Mouse (Mus musculus): ENCODE data around the gene Slc6a20b. TPM values are rescaled to one million over a fixed set of nuclear protein-coding genes. Genes with fewer than 3 reads are reported as not detected.

Gene Slc6a20b
- polyA plus RNA-seq, 1 experiment, result 0.02 TPM

- Histone ChIP-seq H3K79me2 (ENCODE audit: control insufficient read depth, insufficient read depth) (no peaks in the 10 kb centered on the region), H3K36me3 (ENCODE audit: control insufficient read depth, insufficient read depth) (no peaks in the 10 kb centered on the region), H3ac (ENCODE audit: control insufficient read depth, insufficient read length, low read depth) (no peak overlapping the region), H3K79me3 (ENCODE audit: low read depth) (no peaks in the 10 kb centered on the region), H3K4me3 (ENCODE audit: insufficient read depth, poor library complexity, severe bottlenecking) (no peak overlapping the region), H3K27me3 (ENCODE audit: control insufficient read depth, insufficient read depth, insufficient read length) (no peaks in the 10 kb centered on the region)
- no peak for TF ChIP-seq USF1 (IDR thresholded peaks at IDR 0.05; ENCODE audit: low read depth)
- no peak for TF ChIP-seq MYOG (IDR thresholded peaks at IDR 0.05; ENCODE audit: control insufficient read depth, extremely low read depth, insufficient read length)
- no peak for TF ChIP-seq CTCF (IDR thresholded peaks at IDR 0.05; ENCODE audit: control insufficient read depth, insufficient read depth, insufficient read length)
- TF ChIP-seq MAX (IDR thresholded peaks at IDR 0.05), result no peak
- TF ChIP-seq FOSL1 (IDR thresholded peaks at IDR 0.05; ENCODE audit: insufficient read depth, low read length, poor library complexity, severe bottlenecking), result no peak
- TF ChIP-seq MYOD1 (IDR thresholded peaks at IDR 0.05; ENCODE audit: control insufficient read depth, insufficient read length, low read depth), result no peak
- TF ChIP-seq CEBPB (IDR thresholded peaks at IDR 0.05; ENCODE audit: low read depth), result no peak
Measured at GRCm38 (mm10) chr9:123620311-123621098, 11.9 kb downstream of the Slc6a20b start.

- no peaks in the 10 kb centered on the region for H3K36me3 ChIP-seq (ENCODE audit: control insufficient read depth, insufficient read depth)
- TF ChIP-seq MYOG (IDR thresholded peaks at IDR 0.05; ENCODE audit: control insufficient read depth, extremely low read depth, insufficient read length), result no peak
- no peak for TF ChIP-seq CEBPB (IDR thresholded peaks at IDR 0.05; ENCODE audit: low read depth)
- no peak for TF ChIP-seq USF1 (IDR thresholded peaks at IDR 0.05; ENCODE audit: low read depth)
- no peak overlapping the region for H3ac ChIP-seq (ENCODE audit: control insufficient read depth, insufficient read length, low read depth)
- no peaks in the 10 kb centered on the region for H3K79me3 ChIP-seq (ENCODE audit: low read depth)
- H3K27me3 ChIP-seq (ENCODE audit: control insufficient read depth, insufficient read depth, insufficient read length), result no peaks in the 10 kb centered on the region
- H3K79me2 ChIP-seq (ENCODE audit: control insufficient read depth, insufficient read depth), result no peaks in the 10 kb centered on the region
- no peak overlapping the region for H3K4me3 ChIP-seq (ENCODE audit: insufficient read depth, poor library complexity, severe bottlenecking)
Measured at GRCm38 (mm10) chr9:123601529-123601928, 30.8 kb downstream of the Slc6a20b start.

GRCm38 (mm10) chr9:123597376-123597775, 35.0 kb downstream of the Slc6a20b start:
- H3K27me3 ChIP-seq (ENCODE audit: control insufficient read depth, insufficient read depth, insufficient read length), result no peaks in the 10 kb centered on the region
- TF ChIP-seq CTCF (IDR thresholded peaks at IDR 0.05; ENCODE audit: control insufficient read depth, insufficient read depth, insufficient read length) (no peak), CEBPB (IDR thresholded peaks at IDR 0.05; ENCODE audit: low read depth) (no peak), MAX (IDR thresholded peaks at IDR 0.05) (no peak), MYOD1 (IDR thresholded peaks at IDR 0.05; ENCODE audit: control insufficient read depth, insufficient read length, low read depth) (no peak), MYOG (IDR thresholded peaks at IDR 0.05; ENCODE audit: control insufficient read depth, extremely low read depth, insufficient read length) (no peak), FOSL1 (IDR thresholded peaks at IDR 0.05; ENCODE audit: insufficient read depth, low read length, poor library complexity, severe bottlenecking) (no peak), USF1 (IDR thresholded peaks at IDR 0.05; ENCODE audit: low read depth) (no peak)
- peaks cover 6% of the 10 kb centered on the region for H3K36me3 ChIP-seq (ENCODE audit: control insufficient read depth, insufficient read depth)
- no peak overlapping the region for H3ac ChIP-seq (ENCODE audit: control insufficient read depth, insufficient read length, low read depth)
- H3K79me2 ChIP-seq (ENCODE audit: control insufficient read depth, insufficient read depth), result no peaks in the 10 kb centered on the region
- H3K4me3 ChIP-seq (ENCODE audit: insufficient read depth, poor library complexity, severe bottlenecking), result no peak overlapping the region
- H3K79me3 ChIP-seq (ENCODE audit: low read depth), result no peaks in the 10 kb centered on the region

GRCm38 (mm10) chr9:123596910-123597309, 35.5 kb downstream of the Slc6a20b start:
- Histone ChIP-seq H3ac (ENCODE audit: control insufficient read depth, insufficient read length, low read depth) (no peak overlapping the region), H3K27me3 (ENCODE audit: control insufficient read depth, insufficient read depth, insufficient read length) (no peaks in the 10 kb centered on the region), H3K79me3 (ENCODE audit: low read depth) (no peaks in the 10 kb centered on the region), H3K36me3 (ENCODE audit: control insufficient read depth, insufficient read depth) (peaks cover 6% of the 10 kb centered on the region), H3K79me2 (ENCODE audit: control insufficient read depth, insufficient read depth) (no peaks in the 10 kb centered on the region), H3K4me3 (ENCODE audit: insufficient read depth, poor library complexity, severe bottlenecking) (no peak overlapping the region)
- TF ChIP-seq CEBPB (IDR thresholded peaks at IDR 0.05; ENCODE audit: low read depth) (no peak), MAX (IDR thresholded peaks at IDR 0.05) (no peak), USF1 (IDR thresholded peaks at IDR 0.05; ENCODE audit: low read depth) (no peak), MYOD1 (IDR thresholded peaks at IDR 0.05; ENCODE audit: control insufficient read depth, insufficient read length, low read depth) (no peak), CTCF (IDR thresholded peaks at IDR 0.05; ENCODE audit: control insufficient read depth, insufficient read depth, insufficient read length) (no peak)

- H3ac ChIP-seq (ENCODE audit: control insufficient read depth, insufficient read length, low read depth), result no peak overlapping the region
- H3K4me3 ChIP-seq (ENCODE audit: insufficient read depth, poor library complexity, severe bottlenecking), result no peak overlapping the region
Measured at GRCm38 (mm10) chr9:123595194-123595593, 37.2 kb downstream of the Slc6a20b start.

GRCm38 (mm10) chr9:123589240-123589910, 43.0 kb downstream of the Slc6a20b start:
- no peaks in the 10 kb centered on the region for H3K79me2 ChIP-seq (ENCODE audit: control insufficient read depth, insufficient read depth)
- H3K27me3 ChIP-seq (ENCODE audit: control insufficient read depth, insufficient read depth, insufficient read length), result no peaks in the 10 kb centered on the region
- H3ac ChIP-seq (ENCODE audit: control insufficient read depth, insufficient read length, low read depth), result no peak overlapping the region
- TF ChIP-seq CTCF (IDR thresholded peaks at IDR 0.05; ENCODE audit: control insufficient read depth, insufficient read depth, insufficient read length), result no peak
- H3K4me3 ChIP-seq (ENCODE audit: insufficient read depth, poor library complexity, severe bottlenecking), result no peak overlapping the region
- peaks cover 21% of the 10 kb centered on the region for H3K36me3 ChIP-seq (ENCODE audit: control insufficient read depth, insufficient read depth)
- no peaks in the 10 kb centered on the region for H3K79me3 ChIP-seq (ENCODE audit: low read depth)

More at GRCm38 (mm10) chr9:123595194-123595593, 37.2 kb downstream of the Slc6a20b start:
- Histone ChIP-seq H3K79me2 (ENCODE audit: control insufficient read depth, insufficient read depth) (no peaks in the 10 kb centered on the region), H3K27me3 (ENCODE audit: control insufficient read depth, insufficient read depth, insufficient read length) (no peaks in the 10 kb centered on the region), H3K79me3 (ENCODE audit: low read depth) (no peaks in the 10 kb centered on the region), H3K36me3 (ENCODE audit: control insufficient read depth, insufficient read depth) (peaks cover 7% of the 10 kb centered on the region)
- TF ChIP-seq CEBPB (IDR thresholded peaks at IDR 0.05; ENCODE audit: low read depth) (no peak), USF1 (IDR thresholded peaks at IDR 0.05; ENCODE audit: low read depth) (no peak)

Data from C2C12 (cell line).